ENCODE assay signal across 16 mouse cellular contexts in the genomic region with DNA sequence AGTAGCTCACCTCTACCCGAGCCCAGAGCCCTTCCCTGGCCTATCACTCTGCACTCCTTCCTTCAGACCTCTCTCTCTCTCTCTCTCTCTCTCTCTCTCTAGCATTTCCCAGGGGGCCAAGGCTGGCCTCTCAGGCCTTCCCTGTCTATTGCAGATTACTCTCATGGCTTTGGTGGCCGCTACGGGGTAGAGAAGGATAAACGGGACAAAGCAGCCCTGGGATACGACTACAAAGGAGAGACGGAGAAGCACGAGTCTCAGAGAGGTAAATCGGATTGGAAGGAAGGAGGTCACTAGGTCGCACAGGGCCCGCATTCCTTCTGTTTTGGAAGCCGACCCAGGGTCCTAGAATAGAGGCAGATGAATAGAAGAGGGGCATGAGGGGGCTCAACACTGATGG. TPM values are rescaled to one million over a fixed set of nuclear protein-coding genes. Genes with fewer than 3 reads are reported as not detected.
"Had no signal": no experiment of that assay in that cellular context is flagged by ENCODE, and none has a peak within 500 bp of the region (broad histone marks: within the 10 kb centered on the region; RNA-seq: fewer than 3 reads in every experiment).

No protein-coding gene starts in this region.

- H3K27ac ChIP-seq: liver, embryonic 12.5 days; liver, embryonic 14.5 days; midbrain, embryonic 13.5 days; neural tube, embryonic 12.5 days; stomach, embryonic 15.5 days; stomach, postnatal 0 days had no signal

- H3K9me3 ChIP-seq: liver, embryonic 12.5 days; midbrain, embryonic 13.5 days; neural tube, embryonic 12.5 days; stomach, embryonic 15.5 days had no signal

- H3K4me2 ChIP-seq: liver, embryonic 12.5 days; lung, embryonic 14.5 days; midbrain, embryonic 11.5 days; midbrain, embryonic 13.5 days; neural tube, embryonic 12.5 days; stomach, embryonic 15.5 days had no signal

- H3K4me3 ChIP-seq: liver, embryonic 12.5 days; midbrain, embryonic 13.5 days; neural tube, embryonic 12.5 days; stomach, embryonic 15.5 days had no signal

- DNase-seq: lung, adult 18-20 months; lung, embryonic 14.5 days; lung, postnatal 10 days; right cerebral cortex, adult 18-20 months; thymus, adult 2 months; thymus, postnatal 25 days; thymus, postnatal 4 days had no signal

- H3K27me3 ChIP-seq: liver, embryonic 12.5 days; midbrain, embryonic 13.5 days; neural tube, embryonic 12.5 days; stomach, embryonic 15.5 days had no signal

- H3K9ac ChIP-seq: liver, embryonic 12.5 days; liver, embryonic 14.5 days; lung, embryonic 14.5 days; midbrain, embryonic 13.5 days; neural tube, embryonic 12.5 days; stomach, embryonic 15.5 days had no signal

- H3K4me1 ChIP-seq: liver, embryonic 12.5 days; midbrain, embryonic 13.5 days; neural tube, embryonic 12.5 days; stomach, embryonic 15.5 days had no signal

- ATAC-seq: liver, embryonic 12.5 days; midbrain, embryonic 13.5 days; midbrain, embryonic 16.5 days had no signal

- H3K36me3 ChIP-seq: midbrain, embryonic 13.5 days; neural tube, embryonic 12.5 days; stomach, embryonic 15.5 days had no signal

RNA-seq across cellular contexts. Expression of gene Fbxo40, which starts 35.2 kb away (rescaled TPM):
- polyA plus RNA-seq: lung, embryonic 14.5 days; midbrain, embryonic 11.5 days; midbrain, embryonic 13.5 days; neural tube, embryonic 12.5 days; neural tube, embryonic 14.5 days; stomach, postnatal 0 days had no signal
